Mouse (Mus musculus): ENCODE measurements around the gene Htr3b. TPM values are rescaled to one million over a fixed set of nuclear protein-coding genes. Genes with fewer than 3 reads are reported as not detected.

Htr3b gene
- polyA plus RNA-seq, 1 experiment from 2014 or later = not detected

GRCm38 (mm10) chr9:48903766-48904165 lies 61.0 kb downstream of the Htr3b start:
- WGBS = 69% methylated on average over 2 of the region's 2 CpGs
- no peak for DNase-seq (ENCODE audit: low spot score)
- H3K27me3 ChIP-seq (ENCODE audit: low read depth, poor library complexity, severe bottlenecking) = no peaks in the 10 kb centered on the region
- H3K27ac ChIP-seq = no peak overlapping the region
- H3K4me3 ChIP-seq = no peak overlapping the region
- no peaks in the 10 kb centered on the region for H3K9me3 ChIP-seq (replicated peaks)
- no peaks in the 10 kb centered on the region; the same call in 1 of the 2 replicates for H3K4me1 ChIP-seq
- no peaks in the 10 kb centered on the region for H3K36me3 ChIP-seq

- Histone ChIP-seq H3K27me3 (ENCODE audit: low read depth, poor library complexity, severe bottlenecking) (peaks cover 40% of the 10 kb centered on the region), H3K27ac (no peak overlapping the region), H3K4me1 (peaks cover 13% of the 10 kb centered on the region), H3K9me3 (replicated peaks) (no peaks in the 10 kb centered on the region), H3K4me3 (no peak overlapping the region), H3K36me3 (no peaks in the 10 kb centered on the region)
- peak; percentile 76 for DNase-seq (ENCODE audit: low spot score)
- WGBS = 35% methylated on average over 8 of the region's 8 CpGs
Observed at GRCm38 (mm10) chr9:48898551-48898950, 66.2 kb downstream of the Htr3b start.

GRCm38 (mm10) chr9:48895819-48896536 lies 68.8 kb downstream of the Htr3b start:
- peaks cover 14% of the 10 kb centered on the region for H3K4me1 ChIP-seq
- no peak for DNase-seq (ENCODE audit: low spot score)
- H3K27me3 ChIP-seq (ENCODE audit: low read depth, poor library complexity, severe bottlenecking) = peaks cover 40% of the 10 kb centered on the region
- 32% methylated on average over 18 of the region's 18 CpGs for WGBS
- H3K4me3 ChIP-seq = no peak overlapping the region
- no peak overlapping the region for H3K27ac ChIP-seq
- H3K9me3 ChIP-seq (replicated peaks) = no peaks in the 10 kb centered on the region
- H3K36me3 ChIP-seq = no peaks in the 10 kb centered on the region

- DNase-seq (ENCODE audit: low spot score) = no peak
- no peak overlapping the region for H3K4me3 ChIP-seq
- WGBS = 83% methylated on average over 6 of the region's 6 CpGs
Observed at GRCm38 (mm10) chr9:48894755-48895154, 70.0 kb downstream of the Htr3b start.

GRCm38 (mm10) chr9:48893986-48894385 lies 70.8 kb downstream of the Htr3b start:
- WGBS = 33% methylated on average over 3 of the region's 3 CpGs
- Histone ChIP-seq H3K36me3 (no peaks in the 10 kb centered on the region), H3K4me3 (no peak overlapping the region), H3K27me3 (ENCODE audit: low read depth, poor library complexity, severe bottlenecking) (peaks cover 40% of the 10 kb centered on the region), H3K4me1 (peaks cover 14% of the 10 kb centered on the region), H3K9me3 (replicated peaks) (no peaks in the 10 kb centered on the region), H3K27ac (no peak overlapping the region)
- peak; percentile 88 for DNase-seq (ENCODE audit: low spot score)

More at GRCm38 (mm10) chr9:48894755-48895154, 70.0 kb downstream of the Htr3b start:
- Histone ChIP-seq H3K4me1 (peaks cover 14% of the 10 kb centered on the region), H3K9me3 (replicated peaks) (no peaks in the 10 kb centered on the region), H3K27ac (no peak overlapping the region), H3K36me3 (no peaks in the 10 kb centered on the region), H3K27me3 (ENCODE audit: low read depth, poor library complexity, severe bottlenecking) (peaks cover 40% of the 10 kb centered on the region)

- WGBS = 84% methylated on average over 7 of the region's 7 CpGs
- no peak overlapping the region for H3K27ac ChIP-seq
Observed at GRCm38 (mm10) chr9:48889093-48889492, 75.7 kb downstream of the Htr3b start.

More at GRCm38 (mm10) chr9:48889093-48889492, 75.7 kb downstream of the Htr3b start:
- H3K9me3 ChIP-seq (replicated peaks) = no peaks in the 10 kb centered on the region
- no peak for DNase-seq (ENCODE audit: low spot score)
- H3K4me1 ChIP-seq = peaks cover 6% of the 10 kb centered on the region
- H3K4me3 ChIP-seq = no peak overlapping the region
- no peaks in the 10 kb centered on the region for H3K36me3 ChIP-seq
- H3K27me3 ChIP-seq (ENCODE audit: low read depth, poor library complexity, severe bottlenecking) = no peaks in the 10 kb centered on the region

Other genes starting within 250 kb of the Htr3b start
- gene Zbtb16, start 128.8 kb downstream of the Htr3b start, polyA plus RNA-seq (2016; fragmentation: Nextera tagmentation; extraction: Ambion mirVana) = 19.7 and 29.3 TPM in 2 replicates
- gene Htr3a, start 53.9 kb downstream of the Htr3b start, polyA plus RNA-seq (2016; fragmentation: Nextera tagmentation; extraction: Ambion mirVana) = 0.30 and 0.34 TPM in 2 replicates
- gene Usp28, start 20.4 kb upstream of the Htr3b start, polyA plus RNA-seq (2016; fragmentation: Nextera tagmentation; extraction: Ambion mirVana) = 44.6 and 45.6 TPM in 2 replicates
- 53.5 and 57.9 TPM in 2 replicates for gene Zw10, start 90.6 kb upstream of the Htr3b start, polyA plus RNA-seq (2016; fragmentation: Nextera tagmentation; extraction: Ambion mirVana)
- not detected in 2 replicates for gene Tmprss5, start 116.3 kb upstream of the Htr3b start, polyA plus RNA-seq (2016; fragmentation: Nextera tagmentation; extraction: Ambion mirVana)